In the genomic region with DNA sequence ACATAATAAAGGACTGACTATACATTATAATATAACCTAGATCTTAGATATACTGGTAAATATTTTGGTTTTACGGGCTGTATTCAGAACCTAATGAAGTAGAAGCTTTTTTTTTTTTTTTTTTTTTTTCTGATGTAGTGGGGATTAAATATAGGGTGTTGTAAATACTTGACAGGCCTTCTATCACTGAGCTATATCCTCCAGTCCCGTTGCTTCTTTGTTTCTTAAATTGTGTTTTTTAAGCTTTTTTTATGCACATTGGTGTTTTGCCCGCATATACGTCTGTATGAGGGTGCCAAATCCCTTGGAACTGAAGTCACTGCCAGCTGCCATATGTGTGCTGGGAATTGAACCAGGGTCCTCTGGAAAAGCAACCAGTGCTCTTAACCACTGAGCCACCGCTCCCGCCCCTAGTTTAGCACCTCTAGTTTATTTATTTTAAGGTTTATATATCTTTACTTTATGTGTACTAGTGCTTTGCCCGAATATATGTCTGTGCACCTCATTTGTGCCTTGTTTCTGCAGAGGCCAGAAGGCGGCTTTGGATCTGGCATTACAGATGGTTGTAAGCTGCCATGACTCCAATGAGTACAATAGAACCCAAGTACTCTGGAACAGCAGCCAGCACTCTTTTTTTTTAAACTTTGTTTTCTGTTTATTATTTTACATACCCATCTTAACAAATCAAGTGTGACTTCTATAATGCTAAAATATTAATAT, we compare ENCODE assay signal across 8 mouse cellular contexts. TPM values are rescaled to one million over a fixed set of nuclear protein-coding genes. Genes with fewer than 3 reads are reported as not detected.
DNase-seq lines count a peak whose midpoint lies in the region; ATAC-seq and TF ChIP-seq lines count a peak whose summit lies in the region.

No protein-coding gene starts in this region.

- peaks cover 6% of the 10 kb centered on the region for H3K4me1 ChIP-seq in embryonic facial prominence, embryonic 10.5 days
- 0 out of 2 replicates have a peak, but pooled peaks cover 3% of the 10 kb centered on the region for H3K4me1 ChIP-seq in hindbrain, postnatal 0 days (ENCODE audit: insufficient read depth, low read length)
- H3K4me1 ChIP-seq in midbrain, postnatal 0 days (ENCODE audit: insufficient read depth, low read length), result no peaks in the 10 kb centered on the region

- peak overlapping the region; percentile 76 for H3K27ac ChIP-seq in left cerebral cortex, adult 2 months
- H3K27ac ChIP-seq in embryonic facial prominence, embryonic 10.5 days (replicated peaks), result no peak overlapping the region
- no peak overlapping the region for H3K27ac ChIP-seq in hindbrain, postnatal 0 days
- no peak overlapping the region for H3K27ac ChIP-seq in midbrain, postnatal 0 days (ENCODE audit: low read depth, low read length)

- H3K36me3 ChIP-seq in embryonic facial prominence, embryonic 10.5 days (replicated peaks), result 0 out of 2 replicates have a peak, but pooled peaks cover under 1% of the 10 kb centered on the region
- no peaks in the 10 kb centered on the region for H3K36me3 ChIP-seq in hindbrain, postnatal 0 days (ENCODE audit: insufficient read depth, low read length)
- H3K36me3 ChIP-seq in midbrain, postnatal 0 days (ENCODE audit: insufficient read depth, low read length), result no peaks in the 10 kb centered on the region

- no peak overlapping the region for H3K9ac ChIP-seq in hindbrain, postnatal 0 days (replicated peaks; ENCODE audit: low read length)
- H3K9ac ChIP-seq in midbrain, postnatal 0 days (replicated peaks; ENCODE audit: low read length, poor library complexity, severe bottlenecking), result no peak overlapping the region

- peak overlapping the region; percentile 50 for H3K4me3 ChIP-seq in left cerebral cortex, adult 2 months
- H3K4me3 ChIP-seq in embryonic facial prominence, embryonic 10.5 days, result peak overlapping the region; percentile 61
- peak overlapping the region; percentile 40 for H3K4me3 ChIP-seq in hindbrain, postnatal 0 days (ENCODE audit: low read length)
- H3K4me3 ChIP-seq in midbrain, postnatal 0 days (ENCODE audit: low read depth, low read length), result peak overlapping the region; percentile 39

- 57% methylated on average over 8 of the region's 8 CpGs for WGBS in embryonic facial prominence, embryonic 10.5 days
- 62% methylated on average over 8 of the region's 8 CpGs for WGBS in hindbrain, postnatal 0 days
- WGBS in midbrain, postnatal 0 days, result 49% methylated on average over 8 of the region's 8 CpGs

- DNase-seq in left cerebral cortex, adult 2 months (ENCODE audit: extremely low spot score in 1 of 2, low spot score in 2 of 2), result no peak
- no peak for DNase-seq in left cerebral cortex, postnatal 4 days
- no peak for DNase-seq in embryonic facial prominence, embryonic 10.5 days (ENCODE audit: low spot score)
- DNase-seq in hindbrain, postnatal 0 days (ENCODE audit: low spot score), result no peak
- no peak for DNase-seq in midbrain, postnatal 0 days (ENCODE audit: low spot score)
- DNase-seq in urinary bladder, postnatal 36 days (ENCODE audit: low spot score in 2 of 2), result no peak
- no peak for DNase-seq in right cerebral cortex, adult 2 months (ENCODE audit: low spot score in 2 of 2)
- no peak for DNase-seq in lung, postnatal 4 days

- no peak for TF ChIP-seq CTCF in left cerebral cortex, adult 2 months (IDR thresholded peaks at IDR 0.05)
- no peak for TF ChIP-seq CTCF in hindbrain, postnatal 0 days (IDR thresholded peaks at IDR 0.05; ENCODE audit: low read depth)
- TF ChIP-seq CTCF in midbrain, postnatal 0 days (IDR thresholded peaks at IDR 0.05), result no peak

- no peak for ATAC-seq in hindbrain, postnatal 0 days
- no peak; the same call in 1 of the 2 replicates for ATAC-seq in midbrain, postnatal 0 days (ENCODE audit: low FRiP score)

- peak overlapping the region; percentile 42 for H3K4me2 ChIP-seq in hindbrain, postnatal 0 days (ENCODE audit: low read depth, low read length)
- peak overlapping the region; percentile 36 for H3K4me2 ChIP-seq in midbrain, postnatal 0 days (ENCODE audit: low read depth, low read length, poor library complexity, severe bottlenecking)

- H3K9me3 ChIP-seq in embryonic facial prominence, embryonic 10.5 days, result no peaks in the 10 kb centered on the region
- H3K9me3 ChIP-seq in hindbrain, postnatal 0 days (ENCODE audit: low read length), result no peaks in the 10 kb centered on the region
- no peaks in the 10 kb centered on the region for H3K9me3 ChIP-seq in midbrain, postnatal 0 days (ENCODE audit: low read length)

- H3K27me3 ChIP-seq in embryonic facial prominence, embryonic 10.5 days (replicated peaks; ENCODE audit: low read depth, poor library complexity, severe bottlenecking), result no peaks in the 10 kb centered on the region
- no peaks in the 10 kb centered on the region for H3K27me3 ChIP-seq in hindbrain, postnatal 0 days (ENCODE audit: insufficient read depth, low read length)
- no peaks in the 10 kb centered on the region for H3K27me3 ChIP-seq in midbrain, postnatal 0 days (ENCODE audit: insufficient read depth, low read length)

- intact Hi-C loops in left cerebral cortex, adult 2 months (cut with DNase I), result no loop called here
- intact Hi-C loops in left cerebral cortex, postnatal 4 days (cut with DNase I), result no loop called here

RNA-seq across cellular contexts. Expression of a gene that starts 8.9 kb away (rescaled TPM):
- 10 to 100 TPM; 42.3 to 44.0 TPM for total RNA-seq in left cerebral cortex, adult 2 months (2021)
- total RNA-seq in left cerebral cortex, postnatal 4 days (2021), result 10 to 100 TPM; 57.2 to 60.3 TPM
- polyA plus RNA-seq in embryonic facial prominence, embryonic 10.5 days (2016; fragmentation: Nextera tagmentation; extraction: Ambion mirVana), result 126 and 130 TPM in 2 replicates
- total RNA-seq in hindbrain, postnatal 0 days (2014; rRNA removed), result 28.5 and 31.2 TPM in 2 replicates
- 134 and 140 TPM in 2 replicates for polyA plus RNA-seq in hindbrain, postnatal 0 days (2015; fragmentation: Nextera tagmentation; extraction: Ambion mirVana)
- total RNA-seq in midbrain, postnatal 0 days (2014; rRNA removed), result 39.4 and 40.4 TPM in 2 replicates
- 110 and 123 TPM in 2 replicates for polyA plus RNA-seq in midbrain, postnatal 0 days (2015; fragmentation: Nextera tagmentation; extraction: Ambion mirVana)

RNA-seq across cellular contexts. Expression of a gene that starts 9.1 kb away (rescaled TPM):
- total RNA-seq in left cerebral cortex, adult 2 months (2021), result 10 to 100 TPM; 36.6 to 37.7 TPM
- 10 to 100 TPM; 25.6 to 26.5 TPM for total RNA-seq in left cerebral cortex, postnatal 4 days (2021)
- polyA plus RNA-seq in embryonic facial prominence, embryonic 10.5 days (2016; fragmentation: Nextera tagmentation; extraction: Ambion mirVana), result 34.1 and 35.4 TPM in 2 replicates
- 20.5 and 26.8 TPM in 2 replicates for total RNA-seq in hindbrain, postnatal 0 days (2014; rRNA removed)
- 20.5 and 21.5 TPM in 2 replicates for polyA plus RNA-seq in hindbrain, postnatal 0 days (2015; fragmentation: Nextera tagmentation; extraction: Ambion mirVana)
- 22.0 and 28.6 TPM in 2 replicates for total RNA-seq in midbrain, postnatal 0 days (2014; rRNA removed)
- 16.9 and 18.8 TPM in 2 replicates for polyA plus RNA-seq in midbrain, postnatal 0 days (2015; fragmentation: Nextera tagmentation; extraction: Ambion mirVana)

RNA-seq across cellular contexts. Expression of a gene that starts 37.9 kb away (rescaled TPM):
- 10 to 100 TPM; 34.8 to 34.9 TPM for total RNA-seq in left cerebral cortex, adult 2 months (2021)
- total RNA-seq in left cerebral cortex, postnatal 4 days (2021), result 10 to 100 TPM; 26.0 to 26.7 TPM
- 2.4 and 2.5 TPM in 2 replicates for polyA plus RNA-seq in embryonic facial prominence, embryonic 10.5 days (2016; fragmentation: Nextera tagmentation; extraction: Ambion mirVana)
- total RNA-seq in hindbrain, postnatal 0 days (2014; rRNA removed), result 12.8 and 15.0 TPM in 2 replicates
- 15.3 and 15.4 TPM in 2 replicates for polyA plus RNA-seq in hindbrain, postnatal 0 days (2015; fragmentation: Nextera tagmentation; extraction: Ambion mirVana)
- 23.7 and 24.0 TPM in 2 replicates for total RNA-seq in midbrain, postnatal 0 days (2014; rRNA removed)
- polyA plus RNA-seq in midbrain, postnatal 0 days (2015; fragmentation: Nextera tagmentation; extraction: Ambion mirVana), result 15.4 and 15.5 TPM in 2 replicates
